Mouse (Mus musculus) right cerebral cortex, postnatal 14 days (tissue): ENCODE results near the gene C1rl.
"Not testable (repeated sequence)": the region's sequence is repeated elsewhere in the genome, so short reads cannot be mapped to it uniquely, and the experiment has no call there.

Source experiments
- DNase-seq: peaks from one replicate; pipeline ENCODE4 v3.0.0; 2022

Gene C1rl

GRCm38 (mm10) chr6:124474621-124475020 is 18.3 kb upstream of the C1rl start:
- no peak for DNase-seq

- not testable (repeated sequence) for DNase-seq
Observed at GRCm38 (mm10) chr6:124475335-124476075, 17.4 kb upstream of the C1rl start.

- no peak for DNase-seq
Observed at GRCm38 (mm10) chr6:124476216-124476615, 16.7 kb upstream of the C1rl start.

GRCm38 (mm10) chr6:124476796-124477195 is 16.1 kb upstream of the C1rl start:
- DNase-seq: no peak

GRCm38 (mm10) chr6:124477221-124477655 is 15.7 kb upstream of the C1rl start:
- DNase-seq: no peak

- no peak for DNase-seq
Observed at GRCm38 (mm10) chr6:124477922-124478651, 14.8 kb upstream of the C1rl start.

- DNase-seq: no peak
Observed at GRCm38 (mm10) chr6:124478874-124479572, 13.9 kb upstream of the C1rl start.

- DNase-seq: no peak
Observed at GRCm38 (mm10) chr6:124479573-124479930, 13.4 kb upstream of the C1rl start.

- DNase-seq: no peak
Observed at GRCm38 (mm10) chr6:124480295-124480694, 12.6 kb upstream of the C1rl start.

GRCm38 (mm10) chr6:124481571-124481970 is 11.3 kb upstream of the C1rl start:
- peak; percentile 64 for DNase-seq

GRCm38 (mm10) chr6:124483831-124484230 is 9.1 kb upstream of the C1rl start:
- DNase-seq: not testable (repeated sequence)

- no peak for DNase-seq
Observed at GRCm38 (mm10) chr6:124484851-124485250, 8.1 kb upstream of the C1rl start.

- no peak for DNase-seq
Observed at GRCm38 (mm10) chr6:124485414-124486144, 7.3 kb upstream of the C1rl start.

GRCm38 (mm10) chr6:124487509-124487908 is 5.4 kb upstream of the C1rl start:
- no peak for DNase-seq

- DNase-seq: no peak
Observed at GRCm38 (mm10) chr6:124488952-124489351, 4.0 kb upstream of the C1rl start.

- no peak for DNase-seq
Observed at GRCm38 (mm10) chr6:124491427-124491826, 1.5 kb upstream of the C1rl start.

GRCm38 (mm10) chr6:124493886-124494285 is 973 bp downstream of the C1rl start:
- DNase-seq: no peak

- no peak for DNase-seq
Observed at GRCm38 (mm10) chr6:124496054-124496453, 3.1 kb downstream of the C1rl start.

- no peak for DNase-seq
Observed at GRCm38 (mm10) chr6:124499914-124500566, 7.1 kb downstream of the C1rl start.

- DNase-seq: no peak
Observed at GRCm38 (mm10) chr6:124501473-124501872, 8.6 kb downstream of the C1rl start.

- DNase-seq: no peak
Observed at GRCm38 (mm10) chr6:124502021-124502420, 9.1 kb downstream of the C1rl start.

- peak; percentile 28 for DNase-seq
Observed at GRCm38 (mm10) chr6:124505028-124505427, 12.1 kb downstream of the C1rl start.
